Mouse (Mus musculus): ENCODE results near the gene Zfp37. TPM values are rescaled to one million over a fixed set of nuclear protein-coding genes. Genes with fewer than 3 reads are reported as not detected.

Zfp37 gene
- total and polyA plus RNA-seq, 3 experiments: not detected

- no peaks in the 10 kb centered on the region for H3K4me1 ChIP-seq (ENCODE audit: control insufficient read depth in 1 of 2, insufficient read depth in 2 of 2, low read length in 2 of 2)
- H3K9ac ChIP-seq (ENCODE audit: control insufficient read depth, low read depth, low read length, poor library complexity, severe bottlenecking): no peak overlapping the region
- DNase-seq (ENCODE audit: low read depth, low spot score): no peak
- no peak for TF ChIP-seq MYB (IDR thresholded peaks at IDR 0.05; ENCODE audit: low read depth, low read length)
- TF ChIP-seq CTCF (IDR thresholded peaks at IDR 0.05 in 2 of 3, conservative IDR thresholded peaks at IDR 0.05 in 1 of 3; ENCODE audit: control insufficient read depth in 1 of 3, insufficient read depth in 1 of 3, low read depth in 2 of 3, low read length in 3 of 3, poor library complexity in 1 of 3, severe bottlenecking in 1 of 3): peak in 1 of 3 experiments; percentile 7; a peak in 1 of 6 replicates
- TF ChIP-seq HCFC1 (IDR thresholded peaks at IDR 0.05; ENCODE audit: low read depth, low read length): no peak
- H3K9me3 ChIP-seq (replicated peaks; ENCODE audit: insufficient read depth, low read length): no peaks in the 10 kb centered on the region
- no peak overlapping the region for H3K27ac ChIP-seq (ENCODE audit: control insufficient read depth, low read depth, low read length)
- H3K27me3 ChIP-seq (ENCODE audit: control insufficient read depth in 1 of 2, insufficient read depth in 2 of 2, low read length in 2 of 2): no peaks in the 10 kb centered on the region
- no peaks in the 10 kb centered on the region for H3K36me3 ChIP-seq (ENCODE audit: control insufficient read depth in 1 of 2, insufficient read depth in 2 of 2, low read length in 2 of 2)
- no peaks in the 10 kb centered on the region for H3K79me2 ChIP-seq (ENCODE audit: control insufficient read depth, insufficient read depth, low read length, poor library complexity)
- H3K4me3 ChIP-seq (ENCODE audit: control insufficient read depth in 1 of 2, insufficient read depth in 1 of 2, low read depth in 2 of 2, low read length in 2 of 2): no peak overlapping the region
Observed at GRCm38 (mm10) chr4:62250896-62251544, 20.2 kb upstream of the Zfp37 start.

GRCm38 (mm10) chr4:62248328-62248727 is 17.5 kb upstream of the Zfp37 start:
- Histone ChIP-seq H3K27ac (ENCODE audit: control insufficient read depth, low read depth, low read length) (no peak overlapping the region), H3K9ac (ENCODE audit: control insufficient read depth, low read depth, low read length, poor library complexity, severe bottlenecking) (no peak overlapping the region)
- TF ChIP-seq GATA1 (IDR thresholded peaks at IDR 0.05; ENCODE audit: low read depth, low read length) (no peak), POLR2A (IDR thresholded peaks at IDR 0.05; ENCODE audit: control insufficient read depth in 1 of 2, insufficient read depth in 1 of 2, low read depth in 1 of 2, low read length in 2 of 2, poor library complexity in 1 of 2) (no peak), ETS1 (IDR thresholded peaks at IDR 0.05; ENCODE audit: low read depth, low read length) (no peak), USF1 (IDR thresholded peaks at IDR 0.05; ENCODE audit: low read depth, low read length) (no peak), UBTF (IDR thresholded peaks at IDR 0.05; ENCODE audit: borderline replicate concordance, insufficient read depth, low read depth, low read length) (no peak), USF2 (IDR thresholded peaks at IDR 0.05; ENCODE audit: borderline replicate concordance in 1 of 2, insufficient read depth in 1 of 2, low read depth in 1 of 2, low read length in 2 of 2) (no peak), MYB (IDR thresholded peaks at IDR 0.05; ENCODE audit: low read depth, low read length) (no peak), ZKSCAN1 (IDR thresholded peaks at IDR 0.05; ENCODE audit: low read depth, low read length) (no peak), E2F4 (IDR thresholded peaks at IDR 0.05; ENCODE audit: borderline replicate concordance, low read depth, low read length) (no peak), JUND (IDR thresholded peaks at IDR 0.05; ENCODE audit: low read depth, low read length) (no peak), MEF2A (IDR thresholded peaks at IDR 0.05; ENCODE audit: extremely low read depth, insufficient replicate concordance, low read depth, low read length, poor library complexity, severe bottlenecking) (no peak), CTCF (IDR thresholded peaks at IDR 0.05 in 2 of 3, conservative IDR thresholded peaks at IDR 0.05 in 1 of 3; ENCODE audit: control insufficient read depth in 1 of 3, insufficient read depth in 1 of 3, low read depth in 2 of 3, low read length in 3 of 3, poor library complexity in 1 of 3, severe bottlenecking in 1 of 3) (no peak)

More at GRCm38 (mm10) chr4:62248328-62248727, 17.5 kb upstream of the Zfp37 start:
- Histone ChIP-seq H3K79me2 (ENCODE audit: control insufficient read depth, insufficient read depth, low read length, poor library complexity) (no peaks in the 10 kb centered on the region), H3K27me3 (ENCODE audit: control insufficient read depth in 1 of 2, insufficient read depth in 2 of 2, low read length in 2 of 2) (no peaks in the 10 kb centered on the region), H3K9me3 (replicated peaks; ENCODE audit: insufficient read depth, low read length) (no peaks in the 10 kb centered on the region), H3K4me3 (ENCODE audit: control insufficient read depth in 1 of 2, insufficient read depth in 1 of 2, low read depth in 2 of 2, low read length in 2 of 2) (no peak overlapping the region), H3K36me3 (ENCODE audit: control insufficient read depth in 1 of 2, insufficient read depth in 2 of 2, low read length in 2 of 2) (no peaks in the 10 kb centered on the region), H3K4me1 (ENCODE audit: control insufficient read depth in 1 of 2, insufficient read depth in 2 of 2, low read length in 2 of 2) (no peaks in the 10 kb centered on the region)
- DNase-seq (ENCODE audit: low read depth, low spot score): no peak

Data from MEL (cell line).